Comparison of ENCODE assay signal across 19 mouse cellular contexts in genomic region chr1:136089368-136090165, GRCm38 (mm10). TPM values are rescaled to one million over a fixed set of nuclear protein-coding genes. Genes with fewer than 3 reads are reported as not detected.
A peak's percentile ranks its signal among the peaks of the same experiment; 100 is the strongest.
DNase-seq lines count a peak whose midpoint lies in the region; ATAC-seq lines count a peak whose summit lies in the region.
"Had no signal": no experiment of that assay in that cellular context is flagged by ENCODE, and none has a peak within 500 bp of the region (broad histone marks: within the 10 kb centered on the region; RNA-seq: fewer than 3 reads in every experiment).

No protein-coding gene starts in this region.

- WGBS in hindbrain, embryonic 15.5 days, result 66% methylated on average over 9 of the region's 9 CpGs
- WGBS in hindbrain, embryonic 16.5 days, result 68% methylated on average over 9 of the region's 9 CpGs
- 81% methylated on average over 9 of the region's 9 CpGs for WGBS in kidney, embryonic 16.5 days

- no peaks in the 10 kb centered on the region for H3K9me3 ChIP-seq in hindbrain, embryonic 15.5 days
- no peaks in the 10 kb centered on the region for H3K9me3 ChIP-seq in hindbrain, embryonic 16.5 days (ENCODE audit: control insufficient read depth, low read length)
- H3K9me3 ChIP-seq in kidney, embryonic 16.5 days (ENCODE audit: low read length), result no peaks in the 10 kb centered on the region
- H3K9me3 ChIP-seq: heart, embryonic 10.5 days; hindbrain, embryonic 13.5 days had no signal

- H3K27ac ChIP-seq in hindbrain, embryonic 15.5 days (replicated peaks), result no peak overlapping the region
- no peak overlapping the region for H3K27ac ChIP-seq in hindbrain, embryonic 16.5 days (ENCODE audit: low read depth, low read length)
- no peak overlapping the region for H3K27ac ChIP-seq in kidney, embryonic 16.5 days (ENCODE audit: low read length)
- H3K27ac ChIP-seq: heart, embryonic 10.5 days; hindbrain, embryonic 13.5 days; macrophage had no signal

- peak; percentile 81 for ATAC-seq in frontal cortex, adult (ENCODE audit: low TSS enrichment)
- ATAC-seq in hindbrain, embryonic 15.5 days (ENCODE audit: low FRiP score, low read depth), result peak; percentile 54; the same call in 1 of the 2 replicates
- no peak for ATAC-seq in hindbrain, embryonic 16.5 days
- no peak for ATAC-seq in kidney, embryonic 16.5 days (ENCODE audit: low FRiP score, low TSS enrichment)

- no peak overlapping the region for H3K4me2 ChIP-seq in hindbrain, embryonic 15.5 days
- H3K4me2 ChIP-seq in hindbrain, embryonic 16.5 days (ENCODE audit: low read length), result no peak overlapping the region
- H3K4me2 ChIP-seq in kidney, embryonic 16.5 days (replicated peaks; ENCODE audit: low read depth, low read length), result no peak overlapping the region
- H3K4me2 ChIP-seq: hindbrain, embryonic 13.5 days; lung, embryonic 14.5 days had no signal

- no peak overlapping the region for H3K9ac ChIP-seq in hindbrain, embryonic 15.5 days
- no peak overlapping the region for H3K9ac ChIP-seq in hindbrain, embryonic 16.5 days (ENCODE audit: low read depth, low read length)
- H3K9ac ChIP-seq in kidney, embryonic 16.5 days (replicated peaks; ENCODE audit: low read length), result no peak overlapping the region
- H3K9ac ChIP-seq: hindbrain, embryonic 13.5 days; lung, embryonic 14.5 days had no signal

- no peaks in the 10 kb centered on the region for H3K27me3 ChIP-seq in hindbrain, embryonic 15.5 days
- no peaks in the 10 kb centered on the region for H3K27me3 ChIP-seq in hindbrain, embryonic 16.5 days (replicated peaks; ENCODE audit: control insufficient read depth, insufficient read depth, low read length)
- no peaks in the 10 kb centered on the region for H3K27me3 ChIP-seq in kidney, embryonic 16.5 days (ENCODE audit: insufficient read depth, low read length)

- no peaks in the 10 kb centered on the region for H3K36me3 ChIP-seq in hindbrain, embryonic 15.5 days
- H3K36me3 ChIP-seq in hindbrain, embryonic 16.5 days (ENCODE audit: control insufficient read depth, insufficient read depth, low read length), result no peaks in the 10 kb centered on the region
- H3K36me3 ChIP-seq in kidney, embryonic 16.5 days (ENCODE audit: insufficient read depth, low read length), result no peaks in the 10 kb centered on the region
- H3K36me3 ChIP-seq: heart, embryonic 10.5 days; hindbrain, embryonic 13.5 days had no signal

- no peak overlapping the region for H3K4me3 ChIP-seq in hindbrain, embryonic 15.5 days
- no peak overlapping the region for H3K4me3 ChIP-seq in hindbrain, embryonic 16.5 days (ENCODE audit: low read length)
- no peak overlapping the region for H3K4me3 ChIP-seq in kidney, embryonic 16.5 days (ENCODE audit: low read length)
- H3K4me3 ChIP-seq: heart, embryonic 10.5 days; hindbrain, embryonic 13.5 days had no signal

- 0 out of 2 replicates have a peak, but pooled peaks cover 4% of the 10 kb centered on the region for H3K4me1 ChIP-seq in hindbrain, embryonic 15.5 days (replicated peaks)
- peaks cover 3% of the 10 kb centered on the region; the same call in 1 of the 2 replicates for H3K4me1 ChIP-seq in hindbrain, embryonic 16.5 days (ENCODE audit: control insufficient read depth, insufficient read depth, low read depth, low read length)
- H3K4me1 ChIP-seq in kidney, embryonic 16.5 days (ENCODE audit: insufficient read depth, low read length), result no peaks in the 10 kb centered on the region
- H3K4me1 ChIP-seq: hindbrain, embryonic 13.5 days had no signal

- no peak for DNase-seq in frontal cortex, postnatal 14 days (ENCODE audit: low spot score in 2 of 2)
- peak; percentile 48 to 57 for DNase-seq in right cerebral cortex, adult 2 months (ENCODE audit: low spot score in 2 of 2)
- DNase-seq in right cerebral cortex, postnatal 14 days, result no peak
- DNase-seq: cerebellum, adult 9-10 months; kidney, adult 11 months; kidney, postnatal 25 days; layer of hippocampus, adult 9-11 months; lung, embryonic 14.5 days; right cerebral cortex, postnatal 25 days; thymus, postnatal 4 days had no signal

RNA-seq across cellular contexts. Expression of gene Cacna1s, which starts 37.0 kb away (rescaled TPM):
- 0.32 TPM in 1 of 2 replicates, not detected in the other for polyA plus RNA-seq in hindbrain, embryonic 15.5 days (2015; fragmentation: Nextera tagmentation; extraction: Ambion mirVana)
- 0.45 and 0.66 TPM in 2 replicates for polyA plus RNA-seq in hindbrain, embryonic 16.5 days (2015; fragmentation: Nextera tagmentation; extraction: Ambion mirVana)
- 0.36 TPM in 2 replicates for polyA plus RNA-seq in kidney, embryonic 16.5 days (2015; fragmentation: Nextera tagmentation; extraction: Ambion mirVana)
- polyA plus RNA-seq: liver, adult 2 months; lung, embryonic 14.5 days; macrophage had no signal

RNA-seq across cellular contexts. Expression of gene Ascl5, which starts 39.0 kb away (rescaled TPM):
- 0.39 TPM in 1 of 2 replicates, not detected in the other for polyA plus RNA-seq in hindbrain, embryonic 15.5 days (2015; fragmentation: Nextera tagmentation; extraction: Ambion mirVana)
- polyA plus RNA-seq in hindbrain, embryonic 16.5 days (2015; fragmentation: Nextera tagmentation; extraction: Ambion mirVana), result not detected in 2 replicates
- not detected in 2 replicates for polyA plus RNA-seq in kidney, embryonic 16.5 days (2015; fragmentation: Nextera tagmentation; extraction: Ambion mirVana)
- polyA plus RNA-seq: heart, embryonic 10.5 days; hindbrain, embryonic 13.5 days; liver, adult 2 months; lung, embryonic 14.5 days; macrophage; neural tube, embryonic 14.5 days had no signal

RNA-seq across cellular contexts. Expression of gene Kif21b, which starts 41.6 kb away (rescaled TPM):
- polyA plus RNA-seq in hindbrain, embryonic 15.5 days (2015; fragmentation: Nextera tagmentation; extraction: Ambion mirVana), result 48.9 and 50.0 TPM in 2 replicates
- polyA plus RNA-seq in hindbrain, embryonic 16.5 days (2015; fragmentation: Nextera tagmentation; extraction: Ambion mirVana), result 43.6 and 44.3 TPM in 2 replicates
- polyA plus RNA-seq in kidney, embryonic 16.5 days (2015; fragmentation: Nextera tagmentation; extraction: Ambion mirVana), result 2.2 TPM in 2 replicates

Comparison
In these comparisons a context has a peak if more than half of its experiments do, and no peak if none do; other contexts are left out.
1. ATAC-seq: peak in frontal cortex, adult (single experiment) and hindbrain, embryonic 15.5 days (single experiment); none in hindbrain, embryonic 16.5 days (single experiment) and kidney, embryonic 16.5 days (single experiment).
2. DNase-seq: peak in right cerebral cortex, adult 2 months (2 of 2); none in frontal cortex, postnatal 14 days (0 of 2) and right cerebral cortex, postnatal 14 days (single experiment).
3. RNA of gene Kif21b, which starts 41.6 kb away (polyA plus RNA-seq): 48.9 to 50.0 TPM in hindbrain, embryonic 15.5 days and 43.6 to 44.3 TPM in hindbrain, embryonic 16.5 days; 2.2 TPM in kidney, embryonic 16.5 days; every median in the first group is over 10 times any median in the second.